Mouse (Mus musculus): Measurements from ENCODE around the gene Slc25a25. TPM values are rescaled to one million over a fixed set of nuclear protein-coding genes. Genes with fewer than 3 reads are reported as not detected.

Gene Slc25a25
- polyA plus RNA-seq, 1 experiment from 2014 or later, result 17.8 TPM

DNA sequence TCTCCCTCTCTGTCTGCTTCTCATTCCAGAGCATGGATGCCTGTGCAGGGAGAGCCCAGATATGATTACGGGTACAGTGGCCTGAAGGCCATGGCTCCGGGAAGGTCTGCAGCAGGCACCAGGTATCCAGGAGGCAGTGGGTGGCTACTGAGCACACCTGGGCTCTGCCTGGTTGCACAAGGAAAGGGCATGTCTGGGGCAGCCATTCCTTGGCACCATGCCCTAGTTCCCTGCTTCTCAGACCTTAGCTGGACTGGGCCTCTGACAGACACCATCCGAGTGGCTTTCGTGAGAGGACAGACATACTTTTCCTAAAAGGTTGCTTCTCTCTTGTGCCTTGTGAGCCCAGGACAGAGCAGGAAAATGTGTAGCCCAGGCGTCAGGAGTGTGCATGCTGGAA, 59.2 kb downstream of the Slc25a25 start:
- DNase-seq (ENCODE audit: low spot score) (no peak), ATAC-seq (replicated peaks; ENCODE audit: low FRiP score, low TSS enrichment, low read depth) (no peak)
- Histone ChIP-seq H3K4me1 (replicated peaks; ENCODE audit: control insufficient read depth, insufficient read depth, low read length) (peaks cover 4% of the 10 kb centered on the region), H3K4me2 (ENCODE audit: low read length) (no peak overlapping the region), H3K27me3 (replicated peaks; ENCODE audit: control insufficient read depth, insufficient read depth, low read length) (no peaks in the 10 kb centered on the region), H3K36me3 (ENCODE audit: control insufficient read depth, insufficient read depth, low read length) (no peaks in the 10 kb centered on the region), H3K9me3 (ENCODE audit: control insufficient read depth, low read length) (no peaks in the 10 kb centered on the region), H3K4me3 (ENCODE audit: low read depth, low read length) (no peak overlapping the region), H3K27ac (ENCODE audit: low read depth) (no peak overlapping the region), H3K9ac (ENCODE audit: low read length) (no peak overlapping the region)
- WGBS, result 91% methylated on average over 5 of the region's 5 CpGs

DNA sequence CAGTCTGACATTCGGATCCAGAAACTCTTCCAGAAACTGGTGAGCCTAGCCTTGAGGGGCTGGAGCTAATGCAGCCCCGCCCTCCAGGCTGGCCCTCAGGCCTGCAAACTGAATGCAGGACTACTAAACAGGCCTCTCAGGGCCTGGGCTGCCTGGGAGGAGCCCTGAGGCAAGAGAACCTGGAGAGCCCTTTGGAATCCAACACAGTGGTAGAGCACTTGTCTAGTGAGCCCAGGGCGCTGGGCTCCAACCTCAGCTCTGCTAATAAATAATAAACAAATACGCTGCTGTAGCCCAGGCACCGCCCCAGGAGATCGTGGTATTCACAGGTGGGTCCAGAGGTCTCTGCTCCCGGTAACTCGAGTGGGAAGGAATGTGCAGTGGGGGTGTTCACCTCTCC, 60.4 kb downstream of the Slc25a25 start:
- H3K4me1 ChIP-seq (replicated peaks; ENCODE audit: control insufficient read depth, insufficient read depth, low read length), result no peaks in the 10 kb centered on the region; the same call in 1 of the 2 replicates
- H3K4me2 ChIP-seq (ENCODE audit: low read length), result no peak overlapping the region
- ATAC-seq (replicated peaks; ENCODE audit: low FRiP score, low TSS enrichment, low read depth) (no peak), DNase-seq (ENCODE audit: low spot score) (no peak)
- H3K4me3 ChIP-seq (ENCODE audit: low read depth, low read length), result no peak overlapping the region
- H3K27ac ChIP-seq (ENCODE audit: low read depth), result no peak overlapping the region
- no peaks in the 10 kb centered on the region for H3K27me3 ChIP-seq (replicated peaks; ENCODE audit: control insufficient read depth, insufficient read depth, low read length)
- H3K36me3 ChIP-seq (ENCODE audit: control insufficient read depth, insufficient read depth, low read length), result no peaks in the 10 kb centered on the region
- H3K9me3 ChIP-seq (ENCODE audit: control insufficient read depth, low read length), result no peaks in the 10 kb centered on the region
- 60% methylated on average over 8 of the region's 8 CpGs for WGBS
- no peak overlapping the region for H3K9ac ChIP-seq (ENCODE audit: low read length)

GRCm38 (mm10) chr2:32389157-32389556, 62.1 kb downstream of the Slc25a25 start:
- 81% methylated on average over 2 of the region's 2 CpGs for WGBS
- H3K4me2 ChIP-seq (ENCODE audit: low read length), result no peak overlapping the region
- H3K4me1 ChIP-seq (replicated peaks; ENCODE audit: control insufficient read depth, insufficient read depth, low read length), result no peaks in the 10 kb centered on the region
- DNase-seq (ENCODE audit: low spot score) (no peak), ATAC-seq (replicated peaks; ENCODE audit: low FRiP score, low TSS enrichment, low read depth) (no peak)
- H3K27ac ChIP-seq (ENCODE audit: low read depth), result no peak overlapping the region
- no peaks in the 10 kb centered on the region for H3K36me3 ChIP-seq (ENCODE audit: control insufficient read depth, insufficient read depth, low read length)
- no peak overlapping the region for H3K4me3 ChIP-seq (ENCODE audit: low read depth, low read length)
- H3K27me3 ChIP-seq (replicated peaks; ENCODE audit: control insufficient read depth, insufficient read depth, low read length), result no peaks in the 10 kb centered on the region
- H3K9ac ChIP-seq (ENCODE audit: low read length), result no peak overlapping the region
- no peaks in the 10 kb centered on the region for H3K9me3 ChIP-seq (ENCODE audit: control insufficient read depth, low read length)

GRCm38 (mm10) chr2:32387706-32388490, 63.3 kb downstream of the Slc25a25 start, which contains the start of gene Lcn2:
Lcn2 (minus strand) TSS chr2:32388252.
- Histone ChIP-seq H3K4me2 (ENCODE audit: low read length) (no peak within 1 kb of the TSS), H3K4me3 (ENCODE audit: low read depth, low read length) (no peak within 1 kb of the TSS), H3K4me1 (replicated peaks; ENCODE audit: control insufficient read depth, insufficient read depth, low read length) (no peaks in the 10 kb centered on the region), H3K36me3 (ENCODE audit: control insufficient read depth, insufficient read depth, low read length) (no peaks in the 10 kb centered on the region), H3K27me3 (replicated peaks; ENCODE audit: control insufficient read depth, insufficient read depth, low read length) (no peaks in the 10 kb centered on the region; the same call in 1 of the 2 replicates), H3K9me3 (ENCODE audit: control insufficient read depth, low read length) (no peaks in the 10 kb centered on the region), H3K9ac (ENCODE audit: low read length) (no peak within 1 kb of the TSS), H3K27ac (ENCODE audit: low read depth) (no peak within 1 kb of the TSS)
- ATAC-seq (replicated peaks; ENCODE audit: low FRiP score, low TSS enrichment, low read depth) (no peak), DNase-seq (ENCODE audit: low spot score) (no peak)
- WGBS, result 74% methylated on average over 5 of the region's 5 CpGs

- WGBS, result 88% methylated on average over 2 of the region's 2 CpGs
- Histone ChIP-seq H3K9me3 (ENCODE audit: control insufficient read depth, low read length) (no peaks in the 10 kb centered on the region), H3K4me3 (ENCODE audit: low read depth, low read length) (no peak overlapping the region), H3K4me2 (ENCODE audit: low read length) (no peak overlapping the region), H3K4me1 (replicated peaks; ENCODE audit: control insufficient read depth, insufficient read depth, low read length) (no peaks in the 10 kb centered on the region), H3K27me3 (replicated peaks; ENCODE audit: control insufficient read depth, insufficient read depth, low read length) (no peaks in the 10 kb centered on the region; the same call in 1 of the 2 replicates), H3K27ac (ENCODE audit: low read depth) (no peak overlapping the region), H3K9ac (ENCODE audit: low read length) (no peak overlapping the region), H3K36me3 (ENCODE audit: control insufficient read depth, insufficient read depth, low read length) (peaks cover 16% of the 10 kb centered on the region)
- no peak for ATAC-seq (replicated peaks; ENCODE audit: low FRiP score, low TSS enrichment, low read depth)
- DNase-seq (ENCODE audit: low spot score), result no peak
Measured at GRCm38 (mm10) chr2:32382689-32383088, 68.6 kb downstream of the Slc25a25 start.

DNA sequence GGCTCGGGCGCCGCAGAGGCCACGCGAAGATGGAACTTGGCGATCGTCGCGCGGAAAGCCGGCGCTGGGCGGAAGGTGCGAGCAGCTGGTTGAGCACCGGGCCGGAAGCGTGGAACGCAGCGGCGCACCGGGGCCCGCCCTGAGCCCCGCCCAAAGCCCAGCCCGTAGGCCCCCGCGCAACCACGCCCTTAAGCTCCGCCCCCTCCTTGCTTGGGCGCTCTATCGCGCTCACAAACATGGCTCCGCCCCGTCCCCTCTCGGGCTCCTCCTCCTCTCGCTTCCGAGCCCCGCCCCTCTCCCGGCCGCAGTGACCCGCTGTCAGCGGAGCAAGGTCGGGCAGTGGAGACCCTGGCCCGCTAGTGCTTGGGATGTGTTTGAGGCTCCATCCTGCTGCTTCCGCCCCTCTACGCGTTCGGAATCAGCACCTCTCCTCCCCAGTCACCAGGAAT, 69.4 kb downstream of the Slc25a25 start, which contains the start of gene 1110008P14Rik:
Gene 1110008P14Rik, minus strand, starts transcription at position 164 of the 449 bp plus-strand sequence.
- under 1% methylated on average over 46 of the region's 47 CpGs for WGBS
- ATAC-seq (replicated peaks; ENCODE audit: low FRiP score, low TSS enrichment, low read depth) (peak; percentile 91), DNase-seq (ENCODE audit: low spot score) (peak; percentile 93)
- H3K36me3 ChIP-seq (ENCODE audit: control insufficient read depth, insufficient read depth, low read length), result peaks cover 25% of the 10 kb centered on the region
- H3K4me1 ChIP-seq (replicated peaks; ENCODE audit: control insufficient read depth, insufficient read depth, low read length), result no peaks in the 10 kb centered on the region
- no peaks in the 10 kb centered on the region; the same call in 1 of the 2 replicates for H3K27me3 ChIP-seq (replicated peaks; ENCODE audit: control insufficient read depth, insufficient read depth, low read length)
- H3K4me3 ChIP-seq (ENCODE audit: low read depth, low read length), result peak within 1 kb of the TSS; percentile 71
- H3K4me2 ChIP-seq (ENCODE audit: low read length), result peak within 1 kb of the TSS; percentile 99
- H3K9me3 ChIP-seq (ENCODE audit: control insufficient read depth, low read length), result no peaks in the 10 kb centered on the region
- H3K27ac ChIP-seq (ENCODE audit: low read depth), result no peak within 1 kb of the TSS
- peak within 1 kb of the TSS; percentile 58 for H3K9ac ChIP-seq (ENCODE audit: low read length)

- H3K27ac ChIP-seq (ENCODE audit: low read depth), result no peak overlapping the region
- H3K27me3 ChIP-seq (replicated peaks; ENCODE audit: control insufficient read depth, insufficient read depth, low read length), result no peaks in the 10 kb centered on the region; the same call in 1 of the 2 replicates
- no peaks in the 10 kb centered on the region for H3K4me1 ChIP-seq (replicated peaks; ENCODE audit: control insufficient read depth, insufficient read depth, low read length)
- DNase-seq (ENCODE audit: low spot score) (no peak), ATAC-seq (replicated peaks; ENCODE audit: low FRiP score, low TSS enrichment, low read depth) (peak; percentile 56)
- no peaks in the 10 kb centered on the region for H3K9me3 ChIP-seq (ENCODE audit: control insufficient read depth, low read length)
- peak overlapping the region; percentile 58 for H3K9ac ChIP-seq (ENCODE audit: low read length)
- 2% methylated on average over 27 of the region's 27 CpGs for WGBS
- H3K4me3 ChIP-seq (ENCODE audit: low read depth, low read length), result peak overlapping the region; percentile 71
- peak overlapping the region; percentile 99 for H3K4me2 ChIP-seq (ENCODE audit: low read length)
- peaks cover 30% of the 10 kb centered on the region for H3K36me3 ChIP-seq (ENCODE audit: control insufficient read depth, insufficient read depth, low read length)
Measured at GRCm38 (mm10) chr2:32381141-32381774, 70.0 kb downstream of the Slc25a25 start.

GRCm38 (mm10) chr2:32380001-32380500, 71.2 kb downstream of the Slc25a25 start:
- ATAC-seq (replicated peaks; ENCODE audit: low FRiP score, low TSS enrichment, low read depth) (no peak), DNase-seq (ENCODE audit: low spot score) (no peak)
- Histone ChIP-seq H3K4me2 (ENCODE audit: low read length) (no peak overlapping the region), H3K36me3 (ENCODE audit: control insufficient read depth, insufficient read depth, low read length) (peaks cover 42% of the 10 kb centered on the region), H3K4me1 (replicated peaks; ENCODE audit: control insufficient read depth, insufficient read depth, low read length) (no peaks in the 10 kb centered on the region), H3K27me3 (replicated peaks; ENCODE audit: control insufficient read depth, insufficient read depth, low read length) (no peaks in the 10 kb centered on the region; the same call in 1 of the 2 replicates), H3K9ac (ENCODE audit: low read length) (no peak overlapping the region), H3K4me3 (ENCODE audit: low read depth, low read length) (no peak overlapping the region), H3K9me3 (ENCODE audit: control insufficient read depth, low read length) (no peaks in the 10 kb centered on the region), H3K27ac (ENCODE audit: low read depth) (no peak overlapping the region)
- WGBS, result 89% methylated on average over 7 of the region's 7 CpGs
